Mouse (Mus musculus) neural tube, embryonic 10.5 days (tissue): ENCODE data around the gene Uimc1.

Experiments
- DNase-seq: peaks from one replicate; pipeline ENCODE4 v3.0.0-alpha.2; 2017; ENCODE audit warnings: low spot score; ENCODE audit errors: extremely low spot score

Uimc1 gene

DNA sequence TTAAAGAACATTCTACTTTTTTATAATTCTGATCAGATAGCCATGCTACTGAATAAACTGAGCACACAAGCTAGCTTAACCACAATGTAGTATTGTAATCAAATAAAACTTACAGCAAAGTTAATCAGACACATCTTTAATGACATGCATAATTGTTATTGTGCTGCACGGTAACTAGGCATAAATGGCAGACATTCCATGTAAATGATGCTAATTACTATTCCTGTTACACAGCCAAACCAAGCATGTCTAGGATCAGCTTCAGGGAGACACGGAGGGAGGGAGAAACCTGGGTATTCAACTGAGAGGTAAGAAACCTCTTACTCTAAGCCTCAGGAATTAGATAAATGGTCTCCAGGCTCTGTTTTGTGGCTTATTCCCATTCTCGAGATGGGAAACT, 52.4 kb downstream of the Uimc1 start:
- DNase-seq, result no peak

DNA sequence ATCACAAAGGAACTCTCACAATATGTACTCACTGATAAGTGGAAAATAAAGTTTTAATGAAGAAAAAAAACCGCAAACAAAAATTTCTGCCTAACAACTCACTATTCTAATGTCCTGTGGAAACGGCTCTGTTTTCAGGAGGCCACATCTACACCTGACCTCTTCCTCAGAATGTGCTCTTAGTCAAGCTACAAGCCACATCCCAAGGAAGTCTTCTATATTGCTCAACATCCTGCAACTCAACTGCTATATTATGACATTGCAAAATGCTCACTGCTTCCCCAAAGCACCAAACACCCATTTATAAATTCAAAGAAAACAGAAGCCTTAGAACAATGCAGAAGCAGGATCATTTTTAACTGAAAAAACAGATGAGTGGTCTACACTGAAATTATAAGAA, 60.1 kb downstream of the Uimc1 start:
- DNase-seq, result no peak

DNA sequence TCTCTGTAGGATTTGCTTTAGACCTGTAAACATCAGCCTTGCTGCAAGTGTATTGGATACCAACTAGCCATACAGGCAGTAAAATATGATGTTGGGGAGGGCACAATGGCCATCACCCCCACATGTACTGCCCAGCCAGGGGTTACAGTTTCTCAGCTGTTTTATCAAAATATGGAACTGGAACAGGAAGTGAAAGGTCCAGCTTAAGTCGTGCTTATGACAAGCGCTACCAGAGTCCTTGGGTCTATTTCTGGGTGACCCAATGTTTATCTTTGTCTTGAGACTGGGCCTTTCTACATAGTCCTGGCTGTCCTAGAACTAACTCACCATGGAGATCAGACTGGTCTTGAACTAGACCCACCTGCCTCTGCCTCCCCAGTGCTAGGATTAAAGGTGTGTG, 75.9 kb downstream of the Uimc1 start:
- DNase-seq, result no peak

DNA sequence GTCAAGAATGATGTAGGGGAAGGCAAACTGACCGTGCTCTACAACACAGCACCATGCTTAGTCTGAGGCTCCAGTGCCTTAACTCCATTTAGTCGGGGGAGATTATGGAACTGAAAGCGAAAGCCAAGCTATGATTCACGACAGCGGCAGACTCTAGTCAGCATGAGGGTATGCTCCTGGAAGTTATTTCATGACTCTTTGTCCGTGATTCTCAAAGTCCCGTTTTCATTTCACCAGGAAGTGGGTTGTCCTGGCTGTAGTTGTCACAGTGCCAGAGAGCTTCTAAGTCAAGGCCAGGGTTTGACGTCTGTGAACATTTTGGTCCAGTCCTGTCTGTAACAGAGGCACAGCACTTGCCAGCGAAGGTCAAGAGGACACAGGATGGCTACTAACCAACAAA, 77.4 kb downstream of the Uimc1 start:
- DNase-seq, result no peak

DNA sequence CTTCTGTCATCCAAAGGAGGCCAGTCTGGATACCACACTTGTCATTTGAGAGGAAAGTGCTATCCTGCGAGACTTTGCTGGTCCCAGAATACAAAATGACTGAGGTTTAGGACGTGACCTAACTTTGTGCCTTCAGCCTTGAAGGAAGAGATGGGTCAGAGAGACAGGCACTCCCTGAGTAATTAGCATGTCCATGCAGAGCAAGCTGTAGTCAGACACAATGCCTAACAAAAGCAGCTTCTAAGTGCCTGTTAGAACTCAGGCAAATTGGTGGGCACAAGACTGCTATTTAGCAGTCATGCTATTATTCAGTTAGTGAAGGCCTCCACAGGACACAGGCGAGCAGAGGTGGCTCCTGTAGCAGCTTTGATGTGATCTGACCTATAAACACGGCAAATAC, 77.8 kb downstream of the Uimc1 start:
- DNase-seq, result no peak

DNA sequence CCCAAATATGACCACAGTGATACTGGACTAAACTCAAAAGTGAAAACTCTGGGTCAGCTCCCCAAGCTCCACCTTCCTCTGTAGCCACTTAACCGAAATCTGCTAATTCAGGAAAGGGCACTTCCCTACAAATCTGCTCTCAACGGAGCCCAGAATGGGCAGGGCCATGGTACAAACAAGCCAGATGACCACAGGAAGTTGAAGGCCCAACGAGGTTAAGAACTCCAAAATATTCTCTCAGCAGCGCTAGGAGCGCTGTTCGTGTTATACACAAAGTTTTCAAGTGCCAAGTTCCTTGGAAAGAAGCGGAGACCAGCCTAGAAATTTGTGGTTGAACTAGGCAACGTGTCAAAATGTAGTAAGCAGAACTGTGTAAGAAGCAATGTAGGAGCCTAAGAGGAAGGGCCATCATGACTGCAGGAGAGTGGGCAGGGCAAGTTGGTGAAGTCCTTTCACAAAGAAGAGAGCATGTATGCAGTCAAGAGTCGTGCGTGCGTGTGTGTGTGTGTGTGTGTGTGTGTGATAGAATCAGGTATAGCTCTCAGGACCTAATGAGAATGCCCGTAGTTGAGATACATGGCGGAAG, 78.8 kb downstream of the Uimc1 start, which contains the start of gene Hk3:
TSS of gene Hk3 (minus strand) at position 192 of the 586 bp plus-strand sequence.
- no peak for DNase-seq

DNA sequence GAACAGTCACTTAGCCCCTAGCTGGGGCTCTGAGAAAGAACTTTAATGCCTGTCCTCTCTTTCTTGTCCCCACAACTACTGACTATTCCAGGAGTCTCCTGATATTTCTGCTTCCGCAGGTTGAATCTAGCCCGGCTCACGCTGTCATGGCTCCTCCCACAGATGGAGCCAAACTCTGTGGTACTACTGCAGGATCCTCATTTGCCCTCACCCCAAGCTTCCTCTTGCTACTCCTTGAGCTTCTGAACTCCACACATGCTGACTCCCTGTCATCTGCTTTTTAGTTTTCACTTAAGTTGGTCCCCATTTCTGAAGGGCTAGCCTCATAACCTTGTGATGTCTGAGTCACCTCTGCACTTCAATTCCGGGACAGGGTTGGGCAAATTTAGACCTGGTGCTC, 80.0 kb downstream of the Uimc1 start:
- no peak for DNase-seq

DNA sequence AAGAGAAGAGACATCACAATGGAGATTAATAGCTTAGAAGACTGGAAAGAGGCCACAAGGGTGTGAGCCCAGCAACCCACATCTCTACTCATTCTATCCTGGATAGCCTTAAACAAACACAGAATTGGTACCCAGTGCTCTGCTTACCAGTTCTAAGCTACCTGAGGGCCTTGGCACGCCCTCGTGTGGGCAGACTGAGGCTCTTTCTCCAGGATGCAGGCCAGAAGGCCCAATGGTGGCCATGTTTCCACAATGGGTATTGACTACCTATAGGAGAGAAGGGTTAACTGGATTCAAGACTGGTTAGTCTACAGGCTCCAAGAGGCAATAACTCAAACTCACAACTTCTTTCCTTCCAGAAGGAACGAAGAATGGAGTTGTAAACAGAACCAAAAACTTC, 80.9 kb downstream of the Uimc1 start:
- DNase-seq, result peak; percentile 11

DNA sequence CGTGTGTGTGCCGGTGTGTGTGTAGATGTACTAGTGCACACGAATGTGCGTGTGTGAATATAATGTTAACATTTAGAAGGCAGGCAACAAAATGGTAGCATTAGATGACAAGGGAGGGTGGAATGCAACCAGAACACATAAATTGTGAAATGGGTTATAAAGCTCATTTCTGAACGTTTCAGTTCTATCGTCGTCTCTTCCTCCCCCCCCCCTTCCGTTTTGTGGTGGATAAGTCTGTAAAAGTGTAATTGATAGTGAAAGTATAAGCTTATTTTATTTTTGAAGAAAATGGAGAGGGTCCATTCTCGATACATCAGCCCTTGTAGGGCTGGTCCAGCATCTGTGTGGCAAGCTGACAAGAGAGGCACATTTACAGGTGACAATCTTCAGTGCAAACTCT, 81.4 kb downstream of the Uimc1 start:
- DNase-seq, result no peak

DNA sequence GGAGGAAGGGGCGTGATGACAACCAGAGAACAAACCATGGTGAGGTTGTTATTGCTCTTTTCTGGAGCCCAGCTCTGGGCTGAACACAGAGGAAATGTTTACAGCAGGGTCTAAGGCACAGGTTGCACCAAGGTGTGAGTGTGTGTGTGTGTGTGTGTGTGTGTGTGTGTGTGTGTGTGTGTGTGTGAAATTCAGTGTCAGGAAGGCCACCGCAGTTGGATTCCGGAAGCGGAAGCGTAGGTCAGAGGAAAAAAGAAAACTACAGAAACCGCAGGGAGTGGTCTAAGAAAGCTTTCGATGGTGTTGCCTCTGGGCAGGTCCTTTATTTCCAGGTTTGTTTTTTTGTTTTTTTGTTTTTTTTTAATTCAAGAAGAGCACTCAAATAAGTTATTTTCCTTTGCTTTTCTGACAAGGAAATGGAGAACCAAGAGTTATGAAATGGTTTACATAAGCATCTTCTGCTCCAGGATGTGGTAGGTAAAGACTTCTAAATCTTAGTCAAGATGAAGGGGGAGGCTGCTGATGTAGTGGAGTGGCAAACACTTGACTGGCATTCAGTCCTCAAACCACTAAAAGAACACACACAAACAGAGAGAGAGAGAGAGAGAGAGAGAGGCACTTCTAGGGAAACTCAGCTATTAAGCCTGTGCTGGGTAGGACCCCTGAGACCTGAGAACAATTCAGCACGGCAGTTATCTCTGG, 82.1 kb downstream of the Uimc1 start:
- DNase-seq, result no peak

DNA sequence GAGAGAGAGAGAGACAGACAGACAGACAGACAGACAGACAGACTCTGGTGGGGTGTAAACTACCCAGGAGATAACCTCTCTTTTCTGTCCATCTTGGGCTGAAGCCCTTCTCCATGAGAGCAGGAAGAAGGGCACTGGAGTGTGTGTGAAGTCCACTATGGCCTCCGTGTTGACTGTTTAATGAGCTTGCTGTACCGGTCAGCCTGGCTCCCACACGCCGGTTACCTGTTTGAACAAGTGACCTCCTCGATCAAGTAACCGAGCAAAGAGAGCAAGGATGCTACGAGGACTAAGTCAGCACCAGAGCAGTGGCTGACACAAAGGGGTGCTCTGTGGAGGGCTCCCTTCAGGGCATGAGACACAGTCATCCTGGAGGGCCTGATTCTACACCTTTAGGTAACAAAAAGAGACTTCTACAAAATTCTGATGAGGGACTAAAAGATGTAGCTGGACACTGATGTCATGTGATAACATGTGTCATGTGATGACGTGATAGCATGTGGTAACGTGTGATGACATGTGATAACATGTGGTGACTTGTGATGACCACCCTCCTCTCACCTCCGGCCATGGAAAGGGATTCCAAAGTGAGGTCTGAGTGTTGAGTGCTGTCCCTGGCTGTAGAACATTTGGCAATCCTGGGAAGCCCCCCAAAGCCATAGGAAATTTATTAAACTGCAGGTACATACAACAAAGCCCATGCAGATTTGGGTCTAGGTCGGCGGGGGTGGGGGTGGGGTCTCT, 82.8 kb downstream of the Uimc1 start:
- DNase-seq, result peak; percentile 7

DNA sequence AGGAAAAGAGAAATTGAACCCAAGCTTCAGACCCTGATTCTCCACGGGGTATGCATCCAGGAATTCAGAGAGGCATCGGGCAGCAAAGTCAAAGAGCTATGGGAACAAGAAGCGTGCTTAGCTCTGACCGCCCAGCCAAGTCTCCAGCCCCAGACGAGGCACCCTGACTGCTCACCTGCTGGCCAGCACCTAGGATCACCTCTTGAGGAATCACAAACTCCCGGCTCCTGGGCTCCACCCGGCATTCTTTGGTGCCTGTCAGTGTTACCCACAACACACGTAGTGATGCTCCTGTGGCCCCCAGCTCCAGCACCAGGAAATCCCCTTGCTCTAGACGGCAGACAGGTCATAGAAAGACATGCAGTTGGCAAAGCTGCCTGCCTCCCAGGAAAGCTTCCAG, 85.6 kb downstream of the Uimc1 start:
- peak; percentile 39 for DNase-seq

DNA sequence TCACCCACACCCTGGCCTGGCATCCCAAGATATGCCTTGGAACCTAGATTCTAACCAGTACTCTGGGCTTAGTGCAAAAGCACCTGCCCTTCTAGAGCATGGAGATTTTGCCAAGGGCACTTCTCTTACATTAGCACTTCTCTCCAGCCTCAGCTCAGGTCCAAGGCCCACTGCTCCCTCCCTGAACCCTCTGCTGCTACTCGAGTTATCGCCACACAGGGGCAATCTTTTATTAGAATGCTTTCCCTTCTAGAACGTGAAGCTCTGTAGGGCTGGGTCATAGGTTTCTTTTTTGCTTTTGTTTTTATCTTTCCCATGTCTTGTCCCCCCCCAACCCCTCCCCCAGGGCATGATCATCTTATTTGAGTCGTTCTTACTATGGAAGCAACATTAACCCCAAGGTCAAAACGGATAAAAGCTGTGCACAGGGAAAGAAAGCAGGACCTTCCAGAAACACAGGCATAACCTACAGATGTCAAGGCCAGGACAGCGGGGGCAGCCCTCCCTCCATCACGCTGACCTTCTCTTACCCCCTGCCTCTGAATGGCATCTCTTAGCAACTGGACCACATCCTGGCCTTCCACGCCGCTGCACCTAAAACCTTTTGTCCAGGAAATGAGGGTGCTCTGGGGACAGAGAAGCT, 86.3 kb downstream of the Uimc1 start:
- DNase-seq, result no peak

DNA sequence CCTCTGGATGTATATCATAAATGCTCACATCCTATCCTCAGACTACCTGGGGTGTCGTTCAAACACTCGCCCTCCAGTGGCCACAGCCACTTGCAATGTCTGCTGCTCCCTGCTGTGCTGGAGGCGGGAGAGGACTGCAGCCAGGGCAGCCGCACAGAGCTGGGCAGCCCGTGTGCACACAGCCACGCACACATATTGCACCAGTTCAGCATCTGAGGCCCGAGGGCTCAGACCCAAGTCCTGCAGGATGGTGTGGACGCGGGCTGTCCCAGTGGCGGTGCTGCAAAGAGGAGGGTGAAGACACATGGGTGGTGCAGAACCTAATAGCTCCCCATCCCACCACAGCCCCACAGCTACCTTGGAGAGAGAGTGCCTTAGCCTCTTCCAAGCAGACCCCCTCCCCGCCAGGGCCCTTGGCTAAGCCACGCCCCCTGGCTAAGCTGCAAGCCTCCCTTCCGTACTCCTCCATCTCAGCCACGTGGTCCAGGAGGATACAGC, 88.1 kb downstream of the Uimc1 start:
- DNase-seq, result peak; percentile 36

DNA sequence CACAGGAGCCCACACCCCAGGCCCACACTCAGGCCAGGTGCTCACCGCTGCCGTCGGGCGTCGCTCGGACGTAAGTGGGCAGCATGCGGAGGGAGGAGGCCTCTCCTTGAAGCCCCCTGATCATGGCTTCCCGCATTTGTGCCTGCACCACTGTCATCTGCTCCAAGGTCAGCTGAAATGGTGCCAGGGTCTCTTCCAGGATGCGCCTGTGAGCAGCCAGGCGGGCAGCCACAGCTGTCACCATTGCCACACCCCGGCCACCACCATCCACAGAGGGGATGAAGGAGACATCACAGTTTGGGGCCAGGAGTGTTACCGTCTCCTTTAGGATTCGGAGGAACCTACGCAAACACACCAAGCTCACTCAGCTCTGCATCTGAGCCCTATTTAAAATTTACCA, 89.0 kb downstream of the Uimc1 start:
- DNase-seq, result no peak

DNA sequence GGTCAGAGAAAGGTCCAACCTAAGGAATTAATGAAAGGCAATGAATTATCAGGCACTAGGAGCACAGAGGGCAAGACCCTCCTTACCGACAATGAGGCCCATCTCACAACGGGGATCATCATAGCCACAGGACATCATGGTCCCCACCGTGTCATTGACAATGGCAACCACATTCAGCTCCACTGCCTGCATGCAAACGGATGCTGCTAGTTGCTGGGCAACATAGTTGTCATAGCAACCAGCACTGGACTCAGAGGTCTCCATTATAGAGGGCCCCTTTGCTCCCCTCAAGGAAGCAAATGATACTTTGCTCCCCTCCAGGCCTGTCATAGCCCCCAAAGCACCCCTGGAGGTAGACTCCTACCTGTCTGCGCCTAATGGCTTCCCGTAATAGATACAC, 91.5 kb downstream of the Uimc1 start:
- peak; percentile 68 for DNase-seq

DNA sequence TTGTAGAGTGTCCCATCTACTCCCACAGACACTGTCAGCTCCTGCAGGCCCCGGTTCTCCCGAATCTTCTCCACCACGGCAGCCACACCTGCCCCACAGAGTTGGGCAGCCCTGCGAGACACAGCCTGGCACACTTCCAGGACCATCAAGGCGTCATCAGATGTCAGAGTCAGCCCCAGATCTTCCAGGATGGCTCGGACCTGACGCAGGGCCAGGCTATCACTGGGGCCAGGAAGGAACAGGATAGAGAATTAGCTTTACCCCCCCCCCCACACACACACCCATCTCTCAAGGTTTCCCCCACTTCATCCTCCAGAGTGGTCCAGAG, 93.7 kb downstream of the Uimc1 start:
- DNase-seq, result no peak

DNA sequence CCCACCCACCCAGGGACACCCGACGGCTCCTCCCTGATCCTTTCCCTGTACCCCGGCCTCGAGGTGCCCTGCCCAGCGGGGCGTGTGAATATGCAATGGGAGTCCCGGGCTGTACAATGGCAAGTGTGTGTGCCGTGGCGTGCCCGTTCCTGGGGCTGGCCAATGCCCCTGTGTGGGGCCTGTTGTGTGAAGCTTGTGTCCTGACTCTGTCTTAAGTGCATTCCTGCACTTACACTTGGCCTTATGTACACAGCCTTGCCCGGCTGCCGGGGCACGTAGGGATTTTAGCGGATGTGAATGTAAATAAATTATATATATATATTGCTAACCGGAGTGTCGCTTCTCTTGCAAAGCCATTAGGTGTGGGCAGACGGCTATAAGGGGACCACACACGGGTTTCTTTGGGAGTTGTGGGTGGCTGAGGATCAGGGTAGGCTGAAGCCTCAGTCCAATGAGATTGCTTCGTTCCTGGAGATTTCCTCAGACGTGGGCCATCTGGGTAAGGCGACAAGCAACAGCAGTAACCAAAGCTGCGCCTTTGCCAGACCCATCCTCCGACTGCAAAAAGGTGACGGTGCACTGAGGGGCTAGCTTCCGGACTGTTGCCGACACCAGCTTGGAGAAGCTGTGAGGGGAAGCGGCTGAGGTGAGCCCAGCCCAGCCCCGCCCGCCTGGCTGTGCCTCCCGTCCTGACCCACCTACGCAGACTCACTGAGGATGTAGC, 94.2 kb downstream of the Uimc1 start:
- DNase-seq, result no peak

DNA sequence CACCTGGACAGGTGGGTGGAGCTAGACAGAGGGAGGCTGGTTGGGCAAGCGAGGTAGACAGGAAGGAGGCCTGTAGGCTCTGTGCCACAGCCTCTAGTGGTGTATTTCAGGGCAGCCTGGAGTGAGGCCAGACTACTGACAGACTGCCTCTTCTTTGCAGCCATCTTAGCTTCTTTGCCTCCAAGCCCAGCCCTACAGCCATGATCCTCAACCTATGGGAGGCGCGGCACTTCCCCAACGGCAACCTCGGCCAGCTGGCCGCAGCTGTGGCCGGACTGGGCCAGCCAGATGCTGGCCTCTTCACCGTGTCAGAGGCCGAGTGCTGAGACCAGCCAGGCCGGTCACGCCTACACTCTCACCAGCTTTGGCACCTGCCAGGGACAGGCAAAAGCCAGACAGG, 95.5 kb downstream of the Uimc1 start:
- no peak for DNase-seq

DNA sequence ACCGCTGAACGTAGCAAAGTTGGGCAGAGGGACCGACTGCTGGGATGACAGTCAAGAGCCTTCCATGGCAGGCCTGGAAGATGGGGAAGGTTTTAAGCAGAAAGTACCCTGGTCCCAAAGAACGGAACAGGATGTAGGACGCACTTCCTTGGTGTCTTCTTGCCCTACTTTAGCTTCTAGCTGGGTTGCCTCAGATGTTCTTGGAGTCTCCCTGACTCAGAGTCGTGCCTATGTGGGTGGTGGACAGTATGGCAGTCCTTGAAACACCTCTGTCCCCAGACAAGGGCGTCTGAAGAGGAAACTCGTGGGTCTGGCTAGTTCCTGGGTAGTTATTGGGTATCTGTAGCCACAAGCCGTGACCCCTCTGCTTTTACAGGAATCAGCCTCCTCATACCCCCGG, 98.0 kb downstream of the Uimc1 start:
- no peak for DNase-seq

DNA sequence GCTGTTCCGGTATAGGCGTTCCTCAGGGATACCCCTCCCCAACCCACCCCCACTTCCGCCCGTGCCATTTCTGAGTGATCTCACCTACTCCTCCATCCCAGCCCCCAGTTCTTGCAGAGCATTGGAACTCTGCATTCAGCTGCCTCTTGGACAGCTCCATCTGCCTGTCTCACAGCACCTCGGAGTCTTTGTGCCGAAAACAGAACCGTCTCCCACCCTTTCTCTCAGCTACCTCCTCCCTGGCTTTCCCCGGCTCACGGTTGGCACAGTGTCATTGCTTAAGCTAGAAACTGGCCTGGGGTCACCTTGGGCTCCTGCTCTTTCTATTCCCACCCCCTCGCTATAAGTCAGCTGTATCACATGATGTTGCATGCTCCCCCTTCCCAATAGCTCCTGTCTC, 99.7 kb downstream of the Uimc1 start:
- no peak for DNase-seq

DNA sequence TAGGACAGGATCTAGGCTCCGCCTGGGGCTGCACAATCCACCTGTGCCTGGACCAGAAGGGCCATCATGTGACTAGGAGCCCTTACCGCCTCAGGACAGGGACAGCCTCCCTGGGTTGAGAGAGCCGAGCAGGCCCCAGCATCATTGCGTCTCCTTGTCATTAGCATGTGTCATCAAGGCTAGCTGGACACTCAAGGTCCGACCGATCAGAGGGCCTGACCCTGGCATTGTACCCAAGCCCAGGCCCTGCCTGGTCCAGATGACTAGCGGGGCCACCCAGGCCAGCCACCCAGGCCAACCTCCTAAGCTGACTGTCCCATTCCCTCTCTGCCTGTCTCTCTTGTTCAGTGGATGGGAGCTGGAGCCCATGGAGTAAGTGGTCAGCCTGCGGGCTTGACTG, 102.5 kb downstream of the Uimc1 start:
- DNase-seq, result no peak
